Mouse (Mus musculus) mesoderm, embryonic 11.5 days (tissue): ENCODE measurements at regions not wholly inside any gene's neighbourhood (a gene's known extent, or its start where the extent isn't known, plus 50 kb on each side); places are given as distances from the start of the nearest gene placed in this dataset.

Source experiments
- DNase-seq: peaks from one replicate; pipeline ENCODE4 v3.0.0-alpha.2; 2012; ENCODE audit warnings: low read depth, low spot score

DNA sequence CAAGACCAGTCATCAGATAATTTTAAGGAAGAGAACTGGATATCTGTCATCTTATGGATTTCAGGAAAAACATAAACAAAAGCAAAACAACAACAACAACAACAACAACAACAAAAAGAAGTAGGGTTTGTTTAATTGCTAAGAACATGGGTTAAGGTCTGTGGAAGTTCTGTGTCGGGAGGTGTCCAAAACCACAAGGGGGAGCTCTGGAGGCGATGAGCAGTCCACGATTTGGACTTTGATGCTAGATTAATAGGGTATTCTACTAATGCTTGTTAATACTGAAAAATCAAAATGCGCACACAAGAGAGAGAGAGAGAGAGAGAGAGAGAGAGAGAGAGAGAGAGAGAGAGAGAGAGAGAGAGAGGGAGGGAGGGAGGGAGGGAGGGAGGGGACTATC is 692.0 kb upstream of the Car10 start:
- DNase-seq, result peak; percentile 31

DNA sequence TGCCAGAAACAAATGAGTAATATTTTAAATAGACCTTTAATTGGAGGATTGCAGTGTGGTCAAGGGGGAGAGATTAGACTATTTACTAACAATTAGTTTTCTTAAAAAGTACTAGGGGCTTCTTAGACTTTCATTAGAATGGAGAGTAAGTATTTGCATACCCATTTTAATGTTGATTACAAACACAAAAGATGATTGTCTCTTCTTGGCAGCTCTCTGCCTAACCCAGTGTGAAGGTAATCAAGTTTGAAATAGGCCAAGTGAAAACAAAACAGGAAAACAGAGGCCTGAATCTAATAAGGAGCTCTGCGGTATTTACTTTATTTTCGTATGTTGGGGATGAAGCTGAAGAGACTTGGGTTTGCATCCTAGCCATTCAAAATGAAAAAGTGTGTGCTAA is 646.5 kb upstream of the Car10 start:
- DNase-seq, result no peak

GRCm38 (mm10) chr11:92495291-92495690 is 602.5 kb upstream of the Car10 start:
- DNase-seq, result no peak
